Mouse (Mus musculus) forebrain, postnatal 0 days (tissue): ENCODE data around the gene Deup1. TPM values are rescaled to one million over a fixed set of nuclear protein-coding genes. Genes with fewer than 3 reads are reported as not detected.

Source experiments
- ATAC-seq: fragments of 200-750 bp; cut with Nextera tagmentation; 2 replicates; pipeline ENCODE4 v1.8.0; 2017; ENCODE audit warnings: mild to moderate bottlenecking, moderate library complexity
- DNase-seq: peaks from one replicate; pipeline ENCODE4 v3.0.0-alpha.2; 2015
- H3K27ac ChIP-seq: fragments of 300-500 bp; sonication (generic); 2 replicates; pipeline ENCODE4 v1.5.1; 2014; ENCODE audit warnings: low read depth, mild to moderate bottlenecking, antibody characterized with exemption, low read length, moderate library complexity, mixed read lengths
- H3K27me3 ChIP-seq: fragments of 300-500 bp; sonication (generic); 2 replicates; pipeline ENCODE4 v1.6.1; 2014; ENCODE audit warnings: mild to moderate bottlenecking, low read length, mixed read lengths; ENCODE audit not compliant: insufficient read depth
- H3K36me3 ChIP-seq: fragments of 300-500 bp; sonication (generic); 2 replicates; pipeline ENCODE4 v1.6.1; 2014; ENCODE audit warnings: mild to moderate bottlenecking, moderate library complexity; ENCODE audit not compliant: insufficient read depth
- H3K4me1 ChIP-seq: fragments of 300-500 bp; sonication (generic); 2 replicates; pipeline ENCODE4 v1.6.1; 2014; ENCODE audit warnings: antibody characterized with exemption; ENCODE audit not compliant: insufficient read depth
- H3K4me2 ChIP-seq: fragments of 300-500 bp; sonication (generic); 2 replicates; pipeline ENCODE4 v1.6.1; 2014; ENCODE audit warnings: low read depth, mild to moderate bottlenecking, moderate library complexity
- H3K4me3 ChIP-seq: fragments of 300-500 bp; sonication (generic); 2 replicates; pipeline ENCODE4 v1.5.1; 2014; ENCODE audit warnings: low read depth, low read length, mixed read lengths
- H3K9ac ChIP-seq: fragments of 300-500 bp; sonication (generic); 2 replicates; pipeline ENCODE4 v1.6.1; 2014; ENCODE audit warnings: mild to moderate bottlenecking
- H3K9me3 ChIP-seq: fragments of 300-500 bp; sonication (generic); 2 replicates; pipeline ENCODE4 v1.6.1; 2016; ENCODE audit warnings: low read length
- CTCF ChIP-seq: sonication (generic); IDR thresholded peaks from 2 replicates; pipeline ENCODE4 v1.5.1; 2016; ENCODE audit warnings: antibody characterized with exemption, control low read depth, low read depth
- WGBS: fragments of 180-500 bp; shearing (Covaris S2); extraction: QIAGEN DNeasy Blood & Tissue Kit; methylation state at CpG from one replicate; pipeline ENCODE4 v1.1.7; 2014; 5-methylcytosine and 5-hydroxymethylcytosine counted together
- polyA plus RNA-seq: library from polyadenylated mRNA; unstranded; fragments of >200 nt; fragmentation: Nextera tagmentation; extraction: Ambion mirVana; gene quantifications from 2 replicates; pipeline ENCODE4 v1.2.1, GENCODE M21; 2015
- total RNA-seq: library from RNA; depleted of rRNA; stranded (reverse); fragments of >200 nt; gene quantifications from 2 replicates; pipeline ENCODE4 v1.2.3, GENCODE M21; 2014

The Deup1 gene
- total and polyA plus RNA-seq, 2 experiments from 2014 or later = 4.7 to 4.8 TPM

GRCm38 (mm10) chr9:15594148-15594547 lies 33.6 kb downstream of the Deup1 start:
- 85% methylated on average over 4 of the region's 4 CpGs for WGBS

DNA sequence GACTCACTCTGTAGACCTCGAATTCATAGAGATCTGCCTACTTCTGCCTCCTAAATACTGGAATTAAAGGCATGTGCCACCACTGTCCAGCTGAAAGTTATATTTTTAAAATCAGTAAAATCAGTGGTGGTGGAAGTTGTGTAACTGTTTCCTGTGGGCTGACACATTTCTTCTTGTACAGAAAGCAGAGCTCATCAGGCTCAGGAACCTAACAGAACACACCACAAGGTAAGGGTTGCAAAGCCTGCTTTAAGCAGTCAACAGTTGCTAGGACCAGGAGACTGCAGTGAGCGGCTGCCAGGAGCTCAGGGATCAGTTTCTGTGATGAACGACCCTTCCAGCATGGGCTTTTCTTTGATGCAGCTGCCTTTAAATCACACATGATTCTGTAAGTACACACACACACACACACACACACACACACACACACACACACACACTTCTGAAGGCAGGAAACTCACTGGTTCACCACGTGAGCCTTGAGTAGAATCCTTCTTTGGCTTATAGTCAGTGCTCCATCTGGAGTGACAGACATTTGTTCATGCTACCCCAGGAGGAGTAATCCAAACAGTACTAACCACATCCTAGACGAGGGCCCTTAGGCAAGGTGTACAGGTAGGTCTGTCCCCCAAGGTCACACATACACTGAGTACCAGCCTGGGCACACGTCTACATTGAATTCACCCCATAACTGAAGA lies 40.4 kb downstream of the Deup1 start:
- H3K36me3 ChIP-seq = no peaks in the 10 kb centered on the region
- H3K27ac ChIP-seq = no peak overlapping the region
- H3K4me3 ChIP-seq = no peak overlapping the region
- no peak for TF ChIP-seq CTCF
- H3K4me2 ChIP-seq = no peak overlapping the region
- H3K9ac ChIP-seq = no peak overlapping the region
- no peaks in the 10 kb centered on the region for H3K9me3 ChIP-seq
- DNase-seq = no peak
- no peaks in the 10 kb centered on the region for H3K27me3 ChIP-seq
- H3K4me1 ChIP-seq = 0 out of 2 replicates have a peak, but pooled peaks cover 5% of the 10 kb centered on the region
- 56% methylated on average over 6 of the region's 6 CpGs for WGBS
- peak; percentile 48 for ATAC-seq

More at GRCm38 (mm10) chr9:15594148-15594547, 33.6 kb downstream of the Deup1 start:
- no peaks in the 10 kb centered on the region for H3K4me1 ChIP-seq
- H3K27ac ChIP-seq = no peak overlapping the region
- ATAC-seq = no peak
- no peak for DNase-seq
- H3K9me3 ChIP-seq = 0 out of 2 replicates have a peak, but pooled peaks cover 4% of the 10 kb centered on the region
- no peak overlapping the region for H3K9ac ChIP-seq
- H3K4me3 ChIP-seq = no peak overlapping the region
- TF ChIP-seq CTCF = no peak
- H3K27me3 ChIP-seq = no peaks in the 10 kb centered on the region
- H3K36me3 ChIP-seq = no peaks in the 10 kb centered on the region
- H3K4me2 ChIP-seq = no peak overlapping the region

DNA sequence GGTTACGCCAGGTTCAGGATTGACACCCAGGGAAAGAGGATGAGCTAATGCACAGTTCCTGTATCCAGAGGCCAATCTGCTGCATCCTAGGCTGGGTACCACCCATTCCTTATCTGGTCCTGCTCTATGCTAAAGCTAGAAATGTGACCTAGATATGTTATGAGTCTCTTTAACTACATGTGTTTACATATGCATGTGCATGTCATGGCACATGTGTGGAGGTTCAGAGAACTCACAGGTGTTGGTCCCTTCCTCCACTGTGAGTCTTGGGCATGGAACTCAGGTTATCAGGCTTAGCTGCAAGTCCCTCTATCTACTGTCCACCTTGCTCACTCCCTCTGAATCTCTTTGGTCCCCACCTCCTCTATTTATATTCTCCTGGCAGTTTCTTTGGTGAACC lies 41.8 kb downstream of the Deup1 start:
- TF ChIP-seq CTCF = no peak
- H3K4me3 ChIP-seq = no peak overlapping the region
- no peak overlapping the region for H3K9ac ChIP-seq
- WGBS = 90% methylated on average over 1 of the region's 1 CpGs
- H3K36me3 ChIP-seq = no peaks in the 10 kb centered on the region
- H3K4me2 ChIP-seq = no peak overlapping the region
- DNase-seq (no peak), ATAC-seq (no peak)
- H3K27ac ChIP-seq = no peak overlapping the region
- no peaks in the 10 kb centered on the region for H3K27me3 ChIP-seq
- H3K9me3 ChIP-seq = no peaks in the 10 kb centered on the region
- 0 out of 2 replicates have a peak, but pooled peaks cover 5% of the 10 kb centered on the region for H3K4me1 ChIP-seq

DNA sequence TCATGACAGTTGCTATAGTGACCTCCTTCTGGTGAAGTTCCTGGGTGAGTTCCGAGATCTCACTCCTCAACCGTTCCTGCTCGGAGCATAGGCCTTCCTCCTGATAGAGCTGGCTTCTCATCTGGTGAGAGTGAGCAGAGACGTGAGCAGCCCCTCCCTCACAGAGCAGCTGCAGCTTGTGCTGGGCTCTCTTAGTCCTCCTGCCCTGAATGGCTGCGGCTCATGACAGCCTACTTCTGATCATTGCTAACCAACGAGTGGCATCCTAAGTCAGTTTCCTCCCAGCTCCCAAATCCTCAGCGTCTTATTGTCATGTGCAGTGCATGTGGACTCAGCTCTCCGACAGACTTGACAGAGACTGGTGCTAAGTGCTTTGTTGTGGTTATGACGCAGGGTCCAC lies 43.5 kb downstream of the Deup1 start:
- H3K4me1 ChIP-seq = 0 out of 2 replicates have a peak, but pooled peaks cover 5% of the 10 kb centered on the region
- H3K4me3 ChIP-seq = no peak overlapping the region
- no peaks in the 10 kb centered on the region for H3K36me3 ChIP-seq
- no peaks in the 10 kb centered on the region for H3K27me3 ChIP-seq
- 90% methylated on average over 9 of the region's 9 CpGs for WGBS
- no peak for TF ChIP-seq CTCF
- peak; percentile 50; the same call in 1 of the 2 replicates for ATAC-seq
- no peak overlapping the region for H3K4me2 ChIP-seq
- H3K9me3 ChIP-seq = no peaks in the 10 kb centered on the region
- no peak for DNase-seq
- H3K27ac ChIP-seq = no peak overlapping the region
- no peak overlapping the region for H3K9ac ChIP-seq

DNA sequence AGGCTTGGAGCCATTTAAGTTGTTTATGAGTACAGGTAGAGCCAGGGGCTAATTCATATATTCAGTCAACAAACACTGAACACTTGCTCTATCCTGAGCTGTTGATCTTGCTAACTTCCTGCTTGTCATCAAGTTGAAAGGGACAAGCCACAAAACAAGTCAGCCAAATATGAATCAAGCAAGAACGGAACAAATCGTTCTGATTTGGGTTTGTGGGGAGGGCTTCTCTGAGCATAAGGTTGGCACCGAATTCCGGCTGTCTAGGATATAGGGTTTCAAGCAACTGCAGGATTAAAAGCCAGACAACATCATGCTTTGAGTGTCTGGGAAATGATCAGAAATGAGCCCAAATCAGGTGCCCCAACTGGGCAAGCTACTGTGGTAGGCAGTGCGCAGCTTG lies 45.7 kb downstream of the Deup1 start:
- H3K36me3 ChIP-seq = no peaks in the 10 kb centered on the region
- no peak overlapping the region for H3K27ac ChIP-seq
- no peak overlapping the region for H3K4me3 ChIP-seq
- H3K9ac ChIP-seq = no peak overlapping the region
- H3K4me1 ChIP-seq = no peaks in the 10 kb centered on the region
- TF ChIP-seq CTCF = no peak
- H3K9me3 ChIP-seq = no peaks in the 10 kb centered on the region
- ATAC-seq = no peak
- WGBS = 87% methylated on average over 5 of the region's 5 CpGs
- DNase-seq = no peak
- no peak overlapping the region for H3K4me2 ChIP-seq
- no peaks in the 10 kb centered on the region for H3K27me3 ChIP-seq

GRCm38 (mm10) chr9:15580176-15580575 lies 47.6 kb downstream of the Deup1 start:
- no peaks in the 10 kb centered on the region for H3K27me3 ChIP-seq
- no peaks in the 10 kb centered on the region for H3K36me3 ChIP-seq
- H3K4me3 ChIP-seq = no peak overlapping the region
- no peak overlapping the region for H3K9ac ChIP-seq
- H3K27ac ChIP-seq = no peak overlapping the region
- WGBS = 42% methylated on average over 6 of the region's 6 CpGs
- H3K9me3 ChIP-seq = no peaks in the 10 kb centered on the region
- DNase-seq (no peak), ATAC-seq (no peak)
- no peak for TF ChIP-seq CTCF
- H3K4me2 ChIP-seq = no peak overlapping the region
- H3K4me1 ChIP-seq = no peaks in the 10 kb centered on the region

GRCm38 (mm10) chr9:15578946-15579345 lies 48.8 kb downstream of the Deup1 start:
- ATAC-seq (no peak), DNase-seq (no peak)
- 96% methylated on average over 9 of the region's 9 CpGs for WGBS
- H3K9ac ChIP-seq = no peak overlapping the region
- H3K27ac ChIP-seq = no peak overlapping the region
- H3K4me2 ChIP-seq = no peak overlapping the region
- TF ChIP-seq CTCF = no peak
- no peaks in the 10 kb centered on the region for H3K4me1 ChIP-seq
- H3K36me3 ChIP-seq = no peaks in the 10 kb centered on the region
- no peak overlapping the region for H3K4me3 ChIP-seq
- no peaks in the 10 kb centered on the region for H3K27me3 ChIP-seq
- no peaks in the 10 kb centered on the region for H3K9me3 ChIP-seq
